Mouse (Mus musculus) liver, embryonic 14.5 days (tissue): Measurements from ENCODE around the gene 2410004B18Rik.

ENCODE experiments used
- CTCF ChIP-seq: IDR thresholded peaks from 2 replicates; pipeline ENCODE4 v1.5.1; 2016; ENCODE audit warnings: antibody characterized with exemption, low read depth, control low read depth
- EP300 ChIP-seq: IDR thresholded peaks from 2 replicates; pipeline ENCODE4 v1.6.1; 2016; ENCODE audit warnings: antibody characterized with exemption, low read depth

GRCm38 (mm10) chr3:145963101-145964017 is 25.5 kb downstream of the 2410004B18Rik start:
- no peak for TF ChIP-seq CTCF
- no peak for TF ChIP-seq EP300
